Mouse (Mus musculus): ENCODE measurements around the gene Sec14l3.
A peak's percentile ranks its signal among the peaks of the same experiment; 100 is the strongest.
"Not testable (repeated sequence)": the region's sequence is repeated elsewhere in the genome, so short reads cannot be mapped to it uniquely, and the experiment has no call there.

Gene Sec14l3

GRCm38 (mm10) chr11:4064627-4065122 lies at the start of gene Sec14l3:
TSS of gene Sec14l3 (plus strand) at chr11:4064841.
- DNase-seq: no peak

- DNase-seq: not testable (repeated sequence)
These were observed 48.8 kb upstream of the Sec14l3 start for GRCm38 (mm10) chr11:4015796-4016195.

GRCm38 (mm10) chr11:4022111-4022510 lies 42.5 kb upstream of the Sec14l3 start:
- not testable (repeated sequence) for DNase-seq

DNA sequence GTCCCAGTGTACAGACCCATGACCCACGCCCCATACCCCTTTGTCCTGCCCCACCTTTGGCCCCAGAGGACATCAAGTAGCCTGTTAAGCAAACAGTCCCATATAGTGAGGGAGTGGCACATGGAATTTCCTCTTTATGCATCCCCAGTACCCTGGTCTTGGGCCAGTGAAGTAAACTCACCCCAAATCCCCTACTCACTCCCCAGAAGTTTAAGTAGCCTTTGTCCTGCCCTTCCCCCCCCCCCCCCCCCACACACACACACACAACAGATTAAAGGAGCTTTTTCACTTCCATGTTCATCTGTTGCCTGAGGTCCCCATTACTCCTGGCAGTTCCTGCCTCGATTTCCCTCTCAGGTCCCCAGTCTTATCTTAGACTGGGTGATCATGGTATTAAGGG lies 41.3 kb upstream of the Sec14l3 start:
- no peak for DNase-seq

DNA sequence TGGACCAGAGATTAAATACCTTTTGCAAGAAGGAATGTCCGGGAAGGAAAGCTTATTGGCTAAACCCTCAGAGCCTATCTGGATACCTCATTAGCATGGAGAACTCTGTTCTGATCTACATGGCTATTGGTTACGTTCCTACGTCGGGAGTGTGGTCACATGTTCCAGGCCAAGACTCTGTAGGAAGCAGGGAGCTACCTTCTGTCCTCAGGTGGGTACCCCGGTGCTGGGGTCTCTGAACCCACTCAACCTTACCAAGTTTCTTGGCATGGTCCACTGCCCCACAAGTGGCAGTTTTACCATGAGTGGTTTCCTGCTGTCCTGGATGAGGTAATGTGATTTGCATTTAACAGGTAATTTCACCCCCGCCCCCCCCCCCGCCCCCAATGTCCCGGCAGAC lies 37.6 kb upstream of the Sec14l3 start:
- no peak for DNase-seq

GRCm38 (mm10) chr11:4027561-4028334 lies 36.9 kb upstream of the Sec14l3 start:
- DNase-seq: no peak

GRCm38 (mm10) chr11:4029343-4029742 lies 35.3 kb upstream of the Sec14l3 start:
- no peak for DNase-seq

GRCm38 (mm10) chr11:4031126-4031941 lies 33.3 kb upstream of the Sec14l3 start, which contains the start of gene Sec14l4:
TSS of gene Sec14l4 (plus strand) at chr11:4031462.
- no peak for DNase-seq

- DNase-seq: no peak
These were observed 32.7 kb upstream of the Sec14l3 start for GRCm38 (mm10) chr11:4031961-4032360.

GRCm38 (mm10) chr11:4033471-4033870 lies 31.2 kb upstream of the Sec14l3 start:
- no peak for DNase-seq

DNA sequence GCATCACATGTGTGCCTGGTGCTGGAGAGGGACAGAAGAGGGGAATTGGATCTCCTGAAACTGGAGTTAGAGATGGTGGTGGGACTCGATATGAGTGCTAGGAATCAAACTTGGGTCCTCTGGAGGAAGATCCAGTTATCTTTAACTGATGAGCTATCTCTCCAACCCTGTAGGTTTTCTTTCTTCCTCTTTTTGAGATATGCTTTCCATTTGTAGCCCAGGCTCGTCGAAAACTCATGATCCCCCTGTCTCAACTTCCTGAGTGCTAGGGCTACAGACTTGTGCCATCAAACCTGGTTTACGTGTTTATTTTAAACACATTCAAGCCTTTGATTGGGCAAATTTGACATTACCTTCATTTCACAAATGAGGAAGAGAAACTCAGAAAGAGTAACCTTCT lies 30.5 kb upstream of the Sec14l3 start:
- no peak for DNase-seq

DNA sequence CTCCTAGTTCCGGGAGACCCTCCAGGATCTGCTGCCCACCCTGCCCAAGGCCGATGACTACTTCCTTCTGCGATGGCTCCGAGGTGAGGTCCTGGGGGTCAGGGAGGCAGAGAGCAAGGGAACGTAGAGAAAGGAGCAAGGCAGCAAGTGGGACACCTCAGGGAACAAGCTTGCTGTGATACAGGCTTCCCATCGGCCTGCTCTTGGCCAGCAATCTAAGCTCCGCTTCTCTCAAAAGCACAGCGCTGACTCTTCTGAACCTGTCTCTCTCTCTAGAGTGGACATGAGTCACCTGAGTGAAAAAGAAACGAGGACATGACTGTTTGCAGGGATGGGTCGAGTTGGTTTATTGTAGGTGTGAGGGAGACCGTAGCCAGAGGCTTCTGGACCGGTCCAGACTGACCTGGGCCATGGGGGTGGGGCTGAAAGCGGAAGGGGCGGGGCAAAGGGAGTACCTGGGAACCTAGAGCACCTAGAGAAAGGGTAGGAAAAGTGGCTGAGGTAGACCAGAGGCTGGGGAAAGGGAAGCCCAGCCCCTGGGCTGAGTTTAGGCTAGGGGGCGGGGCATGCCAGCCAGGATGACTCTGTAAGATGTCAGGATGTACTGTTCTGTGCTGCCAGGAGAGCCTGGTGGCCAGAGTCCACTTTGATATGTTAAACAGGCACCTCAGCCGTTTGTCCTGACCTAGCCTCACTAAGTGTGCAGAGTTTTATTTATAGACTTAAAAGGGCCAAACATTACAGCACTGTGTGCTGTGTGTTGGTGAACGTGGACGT lies 29.3 kb upstream of the Sec14l3 start:
- DNase-seq: no peak

DNA sequence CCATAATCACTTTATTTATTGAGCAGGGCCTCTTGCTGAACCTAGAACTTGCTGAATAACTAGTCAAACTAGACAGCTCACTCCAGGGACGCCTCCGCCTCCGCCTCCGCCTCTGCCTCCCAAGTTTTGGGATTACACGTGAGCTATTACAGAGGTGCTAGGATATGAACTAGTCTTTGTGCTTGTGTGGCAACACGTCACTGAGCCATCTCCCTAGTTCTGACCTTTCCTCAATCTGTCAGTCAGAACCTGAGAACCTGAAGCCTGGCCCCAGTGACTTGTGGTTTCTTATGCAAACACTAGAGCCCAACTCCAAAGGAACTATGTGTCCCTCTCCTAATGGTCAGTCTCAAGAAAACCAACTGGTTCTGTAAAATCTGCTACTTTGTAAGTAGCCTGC lies 28.7 kb upstream of the Sec14l3 start:
- DNase-seq: no peak

- DNase-seq: no peak
These were observed 28.1 kb upstream of the Sec14l3 start for GRCm38 (mm10) chr11:4036365-4037084.

GRCm38 (mm10) chr11:4039951-4040350 lies 24.7 kb upstream of the Sec14l3 start:
- DNase-seq: no peak

- DNase-seq: no peak
These were observed 23.5 kb upstream of the Sec14l3 start for GRCm38 (mm10) chr11:4041123-4041625.

DNA sequence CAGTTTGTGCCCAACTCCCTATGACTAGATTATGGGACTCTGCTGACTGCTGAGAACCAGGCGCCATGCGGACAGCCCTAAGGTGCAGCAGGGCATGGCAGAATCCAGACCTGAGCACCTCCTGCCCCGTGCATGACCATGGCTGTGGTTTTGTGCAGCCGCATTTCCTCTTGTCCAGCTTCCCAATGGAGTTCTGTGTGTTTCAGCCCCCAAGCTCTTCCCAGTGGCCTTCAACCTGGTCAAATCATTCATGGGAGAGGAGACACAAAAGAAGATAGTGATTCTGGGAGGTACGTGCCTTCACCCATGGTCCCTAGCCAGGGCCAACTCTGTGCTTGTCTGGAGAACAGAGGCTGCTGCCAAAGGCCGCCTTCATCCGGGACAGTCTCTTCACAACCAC lies 21.6 kb upstream of the Sec14l3 start:
- DNase-seq: no peak

DNA sequence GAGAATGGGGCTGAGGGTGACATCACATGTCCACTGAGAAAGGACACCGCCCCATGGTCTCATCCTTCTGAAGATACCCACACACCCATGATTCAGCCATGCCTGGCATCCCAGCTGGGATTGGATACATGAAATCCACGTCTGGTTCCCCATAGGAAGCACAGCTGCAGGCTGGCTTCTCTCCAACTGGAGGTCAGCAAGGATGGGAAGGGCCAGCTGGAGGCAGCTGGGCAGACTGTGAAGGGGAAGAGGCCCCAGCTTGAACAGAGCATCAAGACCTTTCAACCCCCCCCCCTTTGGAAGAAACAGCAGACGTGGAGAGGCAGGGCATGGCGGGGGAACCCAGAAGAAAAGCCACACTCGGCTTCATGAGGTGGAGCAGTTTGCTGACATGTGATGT lies 18.1 kb upstream of the Sec14l3 start:
- no peak for DNase-seq

- DNase-seq: no peak
These were observed 16.9 kb upstream of the Sec14l3 start for GRCm38 (mm10) chr11:4047766-4048165.

DNA sequence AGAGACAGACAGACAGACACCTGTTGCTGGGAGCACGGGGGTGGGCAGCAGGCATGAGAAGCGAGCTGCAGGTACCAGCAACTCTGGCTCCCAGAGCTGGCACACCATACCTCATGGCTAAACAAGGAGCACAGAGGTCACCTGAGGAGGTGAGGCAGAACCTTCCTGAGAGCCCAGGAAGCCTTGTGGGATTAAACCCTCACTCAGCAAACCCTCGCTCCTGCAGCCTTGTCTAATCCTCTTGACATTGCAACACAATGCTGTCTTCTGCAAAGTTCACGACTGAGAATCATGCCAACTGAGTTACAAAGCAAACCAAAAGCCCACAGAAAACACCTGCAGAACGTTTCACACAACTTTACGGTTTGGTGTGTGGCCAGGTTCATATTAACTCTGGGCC lies 16.2 kb upstream of the Sec14l3 start:
- DNase-seq: no peak

GRCm38 (mm10) chr11:4053586-4053985 lies 11.1 kb upstream of the Sec14l3 start:
- DNase-seq: peak; percentile 60

Data from thymus, postnatal 25 days (tissue).